Mouse (Mus musculus): ENCODE results near the gene Pp2d1.

- TF ChIP-seq CTCF (IDR thresholded peaks at IDR 0.05; ENCODE audit: insufficient read depth, low read length) (no peak), POLR2A (IDR thresholded peaks at IDR 0.05; ENCODE audit: borderline replicate concordance, extremely low read depth, low read depth, low read length) (no peak)
Observed at GRCm38 (mm10) chr17:53479604-53480041, 59.6 kb downstream of the Pp2d1 start.
